Mouse (Mus musculus): Measurements from ENCODE around the gene Olfr1298. TPM values are rescaled to one million over a fixed set of nuclear protein-coding genes. Genes with fewer than 3 reads are reported as not detected.

Gene Olfr1298
- polyA plus RNA-seq (2015; fragmentation: Nextera tagmentation; extraction: Ambion mirVana), result not detected in 2 replicates

DNA sequence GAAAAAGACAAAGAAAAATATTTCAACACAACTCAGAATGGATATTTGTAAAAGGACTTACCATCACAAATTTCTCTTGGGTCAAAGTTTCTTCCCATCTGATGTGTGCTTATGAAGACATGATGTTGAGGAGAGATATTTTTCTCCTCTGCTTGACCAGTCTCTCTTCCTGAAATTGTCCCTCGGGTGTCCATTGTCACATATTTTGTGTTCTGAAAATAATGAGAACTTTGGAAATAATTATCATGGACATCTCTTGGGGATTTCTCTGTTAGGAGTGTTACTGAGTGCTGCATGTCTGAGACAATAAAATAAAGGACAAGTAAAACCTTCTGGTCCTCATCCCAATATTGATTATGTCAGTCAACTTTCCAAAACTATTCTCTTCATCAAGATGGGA, at the start of gene Olfr1298:
Olfr1298 (minus strand) TSS at position 101 of the 400 bp plus-strand sequence.
- no peak within 1 kb of the TSS for H3K27ac ChIP-seq (ENCODE audit: low read depth, low read length)
- whole genome bisulfite sequencing, result 83% methylated on average over 1 of the region's 1 CpGs
- no peak for TF ChIP-seq CTCF (IDR thresholded peaks at IDR 0.05; ENCODE audit: low read depth)
- ATAC-seq, result no peak
- no peak within 1 kb of the TSS for H3K4me2 ChIP-seq (replicated peaks; ENCODE audit: low read depth)
- H3K36me3 ChIP-seq (ENCODE audit: control insufficient read depth, insufficient read depth), result no peaks in the 10 kb centered on the region
- H3K27me3 ChIP-seq (replicated peaks; ENCODE audit: control insufficient read depth, insufficient read depth, low read length), result no peaks in the 10 kb centered on the region
- H3K4me1 ChIP-seq (replicated peaks; ENCODE audit: control insufficient read depth, insufficient read depth, low read length), result no peaks in the 10 kb centered on the region
- H3K4me3 ChIP-seq (ENCODE audit: low read depth, low read length), result no peak within 1 kb of the TSS
- no peak within 1 kb of the TSS for H3K9ac ChIP-seq (ENCODE audit: low read depth, low read length)
- no peaks in the 10 kb centered on the region for H3K9me3 ChIP-seq (ENCODE audit: control insufficient read depth)

- no peak for TF ChIP-seq CTCF (IDR thresholded peaks at IDR 0.05; ENCODE audit: low read depth)
- H3K27ac ChIP-seq (ENCODE audit: low read depth, low read length), result no peak within 1 kb of the TSS
- H3K4me1 ChIP-seq (replicated peaks; ENCODE audit: control insufficient read depth, insufficient read depth, low read length), result no peaks in the 10 kb centered on the region
- H3K4me3 ChIP-seq (ENCODE audit: low read depth, low read length), result no peak within 1 kb of the TSS
- H3K4me2 ChIP-seq (replicated peaks; ENCODE audit: low read depth), result no peak within 1 kb of the TSS
- H3K9me3 ChIP-seq (ENCODE audit: control insufficient read depth), result no peaks in the 10 kb centered on the region
- no peak for ATAC-seq
- H3K9ac ChIP-seq (ENCODE audit: low read depth, low read length), result no peak within 1 kb of the TSS
- WGBS, result 84% methylated on average over 4 of the region's 4 CpGs
- H3K36me3 ChIP-seq (ENCODE audit: control insufficient read depth, insufficient read depth), result no peaks in the 10 kb centered on the region
- H3K27me3 ChIP-seq (replicated peaks; ENCODE audit: control insufficient read depth, insufficient read depth, low read length), result no peaks in the 10 kb centered on the region
These were observed 12.1 kb upstream of the Olfr1298 start, which contains the start of gene Olfr1299 for GRCm38 (mm10) chr2:111661119-111661518. Olfr1299 (plus strand) TSS chr2:111661419.

GRCm38 (mm10) chr2:111626397-111626796, 22.6 kb downstream of the Olfr1298 start, which contains the start of gene Olfr1297:
Olfr1297 (minus strand) TSS chr2:111626497.
- Histone ChIP-seq H3K4me1 (replicated peaks; ENCODE audit: control insufficient read depth, insufficient read depth, low read length) (no peaks in the 10 kb centered on the region), H3K9ac (ENCODE audit: low read depth, low read length) (no peak within 1 kb of the TSS), H3K4me2 (replicated peaks; ENCODE audit: low read depth) (no peak within 1 kb of the TSS), H3K27me3 (replicated peaks; ENCODE audit: control insufficient read depth, insufficient read depth, low read length) (no peaks in the 10 kb centered on the region), H3K9me3 (ENCODE audit: control insufficient read depth) (no peaks in the 10 kb centered on the region), H3K27ac (ENCODE audit: low read depth, low read length) (no peak within 1 kb of the TSS), H3K4me3 (ENCODE audit: low read depth, low read length) (no peak within 1 kb of the TSS), H3K36me3 (ENCODE audit: control insufficient read depth, insufficient read depth) (no peaks in the 10 kb centered on the region)
- no peak for ATAC-seq
- 83% methylated on average over 1 of the region's 1 CpGs for WGBS
- TF ChIP-seq CTCF (IDR thresholded peaks at IDR 0.05; ENCODE audit: low read depth), result no peak

Other genes starting within 250 kb of the Olfr1298 start
- not detected in 2 replicates for gene Olfr1286, start 226.1 kb downstream of the Olfr1298 start, polyA plus RNA-seq (2015; fragmentation: Nextera tagmentation; extraction: Ambion mirVana)
- not detected in 2 replicates for gene Olfr1287, start 200.1 kb downstream of the Olfr1298 start, polyA plus RNA-seq (2015; fragmentation: Nextera tagmentation; extraction: Ambion mirVana)
- gene Olfr1288, start 175.1 kb downstream of the Olfr1298 start, polyA plus RNA-seq (2015; fragmentation: Nextera tagmentation; extraction: Ambion mirVana), result not detected in 2 replicates
- not detected in 2 replicates for gene Olfr1289, start 168.4 kb downstream of the Olfr1298 start, polyA plus RNA-seq (2015; fragmentation: Nextera tagmentation; extraction: Ambion mirVana)
- not detected in 2 replicates for gene Olfr1290, start 155.4 kb downstream of the Olfr1298 start, polyA plus RNA-seq (2015; fragmentation: Nextera tagmentation; extraction: Ambion mirVana)
- not detected in 2 replicates for gene Olfr1291-ps1, start 152.0 kb downstream of the Olfr1298 start, polyA plus RNA-seq (2015; fragmentation: Nextera tagmentation; extraction: Ambion mirVana)
- not detected in 2 replicates for gene Olfr1293-ps, start 124.0 kb downstream of the Olfr1298 start, polyA plus RNA-seq (2015; fragmentation: Nextera tagmentation; extraction: Ambion mirVana)
- not detected in 2 replicates for gene Olfr1294, start 108.9 kb downstream of the Olfr1298 start, polyA plus RNA-seq (2015; fragmentation: Nextera tagmentation; extraction: Ambion mirVana)
- gene Olfr1295, start 79.5 kb downstream of the Olfr1298 start, polyA plus RNA-seq (2015; fragmentation: Nextera tagmentation; extraction: Ambion mirVana), result not detected in 2 replicates
- not detected in 2 replicates for gene Olfr1297, start 22.7 kb downstream of the Olfr1298 start, polyA plus RNA-seq (2015; fragmentation: Nextera tagmentation; extraction: Ambion mirVana)
- gene Olfr1299, start 12.2 kb upstream of the Olfr1298 start, polyA plus RNA-seq (2015; fragmentation: Nextera tagmentation; extraction: Ambion mirVana), result not detected in 2 replicates
- not detected in 2 replicates for gene Olfr1301, start 101.8 kb upstream of the Olfr1298 start, polyA plus RNA-seq (2015; fragmentation: Nextera tagmentation; extraction: Ambion mirVana)
- gene Olfr1302, start 128.2 kb upstream of the Olfr1298 start, polyA plus RNA-seq (2015; fragmentation: Nextera tagmentation; extraction: Ambion mirVana), result not detected in 2 replicates
- not detected in 2 replicates for gene Olfr1303, start 171.1 kb upstream of the Olfr1298 start, polyA plus RNA-seq (2015; fragmentation: Nextera tagmentation; extraction: Ambion mirVana)
- not detected in 2 replicates for gene Olfr1305, start 227.9 kb upstream of the Olfr1298 start, polyA plus RNA-seq (2015; fragmentation: Nextera tagmentation; extraction: Ambion mirVana)